Mouse (Mus musculus) kidney, postnatal 10 days (tissue): ENCODE data around the gene Fbxl5.

ENCODE experiments used
- DNase-seq: peaks from one replicate; pipeline ENCODE4 v3.0.0; 2021; ENCODE audit warnings: mixed read lengths

Fbxl5 gene

DNA sequence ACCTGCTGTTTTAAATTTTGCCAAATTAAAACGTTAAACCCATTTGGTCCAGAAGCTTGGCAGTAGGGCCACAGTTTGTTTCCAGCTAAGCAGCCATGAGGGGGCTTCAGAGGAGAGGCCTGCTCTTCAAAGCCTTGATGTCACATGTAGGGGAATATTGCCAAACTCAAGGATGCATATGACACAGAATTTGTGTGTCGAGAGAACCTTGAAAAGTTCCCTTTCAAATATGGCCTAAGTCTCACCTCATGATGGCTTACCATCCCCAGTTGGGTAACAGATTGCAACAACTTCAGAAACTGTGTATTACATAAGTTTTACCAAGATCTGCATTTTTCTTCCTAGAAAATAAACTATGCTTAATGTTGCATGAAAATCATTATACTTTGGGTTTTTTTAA, 5.4 kb upstream of the Fbxl5 start:
- no peak for DNase-seq

DNA sequence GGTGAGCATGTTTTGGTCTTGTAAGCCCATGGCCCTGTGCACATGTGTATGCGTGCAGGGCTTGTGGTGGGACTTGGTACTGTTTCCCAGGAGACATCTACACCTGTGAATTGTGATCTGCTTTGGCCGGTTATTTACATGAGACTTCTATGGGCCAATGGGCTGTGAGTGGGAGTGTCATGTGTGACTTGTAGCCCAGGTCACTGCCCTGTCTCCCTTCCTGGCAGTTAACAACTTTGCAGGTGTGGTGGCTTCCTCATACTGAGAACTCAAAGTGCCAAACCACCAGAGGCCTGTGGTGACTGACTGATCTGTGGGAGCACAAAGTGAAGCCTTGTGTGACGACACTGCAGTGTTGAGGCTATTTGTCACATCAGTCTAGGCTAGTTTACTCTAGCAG, 3.1 kb upstream of the Fbxl5 start:
- DNase-seq, result no peak

DNA sequence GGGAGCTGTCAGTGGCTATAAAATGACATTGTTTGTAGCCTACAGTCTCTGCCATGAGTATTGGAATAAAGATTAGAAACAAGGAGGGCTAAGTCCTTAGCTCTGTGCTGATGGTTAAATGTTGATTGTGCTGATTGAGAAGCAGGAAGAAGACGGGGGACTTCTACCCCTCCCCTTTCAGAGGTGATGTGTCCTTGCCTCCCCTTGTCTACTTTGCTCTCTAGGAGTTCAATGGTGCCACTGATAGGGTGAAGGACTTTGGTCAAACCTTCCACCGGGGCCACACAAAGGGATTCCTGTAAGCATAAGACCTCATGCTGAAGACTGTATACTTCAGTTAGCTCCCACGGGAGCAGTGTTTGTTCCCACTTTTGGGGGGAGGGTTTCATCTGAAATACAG, 1.4 kb upstream of the Fbxl5 start:
- no peak for DNase-seq

DNA sequence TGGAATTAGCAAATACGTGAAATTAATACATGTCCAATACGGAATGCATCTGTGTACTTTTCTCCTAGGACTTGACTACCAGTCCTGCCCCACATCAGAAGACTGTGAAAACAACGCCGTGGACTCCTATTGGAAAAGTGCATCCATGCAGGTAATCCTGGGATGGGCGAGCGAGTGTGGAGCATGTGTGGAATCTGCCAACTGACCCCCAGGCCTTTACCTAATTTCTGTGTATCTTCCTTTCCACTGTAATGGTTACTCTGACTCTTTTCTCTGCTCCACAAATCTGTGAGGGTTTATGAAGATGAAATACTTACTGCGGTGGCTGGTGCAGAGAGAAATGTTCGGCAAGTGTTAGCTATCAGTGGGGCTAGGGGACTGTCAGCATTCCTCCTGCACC, 761 bp upstream of the Fbxl5 start:
- DNase-seq, result no peak

DNA sequence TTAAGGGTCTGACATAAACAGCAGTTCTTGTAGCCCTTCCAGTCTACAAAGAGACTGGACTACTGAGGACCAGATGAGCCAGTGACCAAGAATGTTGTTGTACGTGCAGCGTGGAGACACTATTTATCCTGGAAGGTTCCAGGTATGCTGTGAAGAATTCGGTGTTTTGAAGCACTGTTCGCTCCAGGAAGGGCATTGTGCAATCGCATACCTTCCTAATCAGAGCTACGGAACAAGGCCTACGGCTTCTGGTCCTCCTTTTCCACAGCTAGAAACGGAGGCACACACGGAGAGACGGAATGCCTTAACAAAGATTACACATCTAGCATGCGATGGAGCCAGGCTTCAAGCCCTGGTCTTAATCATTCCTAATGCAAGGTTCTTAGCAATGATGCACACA, 653 bp downstream of the Fbxl5 start:
- no peak for DNase-seq

DNA sequence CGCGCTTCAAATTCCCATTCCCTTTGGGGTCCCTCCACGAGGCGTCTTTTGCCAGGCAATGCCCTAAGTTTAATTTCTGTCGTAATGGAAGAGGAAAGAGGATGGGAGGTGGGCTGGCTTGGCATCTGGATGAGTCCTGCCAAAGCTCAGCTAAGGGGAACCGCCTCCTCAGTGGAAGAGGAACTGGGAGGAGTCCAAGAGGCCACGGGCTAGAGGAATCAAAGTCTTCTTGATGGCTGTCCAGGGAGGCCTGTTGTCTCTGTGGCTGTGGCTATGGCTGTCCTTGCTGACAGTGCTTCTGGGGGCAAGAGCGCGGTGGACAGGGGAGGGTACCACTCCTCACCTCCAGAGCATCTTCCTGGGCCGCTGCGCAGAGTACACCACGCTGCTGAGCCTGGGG, 2.7 kb downstream of the Fbxl5 start, which contains the start of gene Bst1:
Bst1 (plus strand) TSS at position 191 of the 400 bp plus-strand sequence.
- peak; percentile 25 for DNase-seq

DNA sequence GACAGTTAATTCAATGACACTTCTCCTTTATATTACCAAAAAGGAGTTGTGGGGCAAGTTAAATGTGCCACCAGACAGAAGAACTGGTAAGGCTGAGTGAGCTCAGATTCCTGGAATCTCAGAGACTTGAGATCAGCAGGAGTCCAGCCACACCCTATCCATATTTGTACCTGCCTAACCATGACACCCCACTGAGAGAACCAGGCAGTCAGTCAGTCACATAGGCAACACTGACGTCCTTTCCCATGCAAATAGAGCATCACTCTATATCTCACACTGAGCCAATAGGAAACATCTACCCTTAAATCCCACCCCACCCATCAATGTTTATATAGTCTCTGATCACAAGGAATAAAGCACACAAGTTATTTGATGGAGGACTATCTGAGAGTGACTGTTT, 5.7 kb downstream of the Fbxl5 start:
- DNase-seq, result no peak

DNA sequence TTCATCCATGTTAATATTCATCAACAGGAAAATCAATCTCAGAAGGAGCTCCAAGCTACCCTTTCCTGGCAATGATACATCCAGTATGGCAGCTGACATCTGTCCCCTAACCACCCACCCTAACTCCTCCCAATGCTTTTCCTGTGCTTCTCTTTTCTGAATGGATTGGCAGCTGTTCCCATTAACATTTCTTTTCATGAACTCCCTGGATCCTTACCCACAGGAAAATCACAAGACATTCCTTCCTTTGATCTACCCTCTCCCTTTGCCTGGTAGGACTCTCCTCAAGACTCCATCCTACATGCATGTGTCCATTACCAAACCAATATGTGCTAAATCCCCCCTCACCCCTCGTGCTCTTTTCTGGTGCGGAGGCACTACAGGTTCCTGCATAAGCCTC, 6.9 kb downstream of the Fbxl5 start:
- DNase-seq, result no peak

DNA sequence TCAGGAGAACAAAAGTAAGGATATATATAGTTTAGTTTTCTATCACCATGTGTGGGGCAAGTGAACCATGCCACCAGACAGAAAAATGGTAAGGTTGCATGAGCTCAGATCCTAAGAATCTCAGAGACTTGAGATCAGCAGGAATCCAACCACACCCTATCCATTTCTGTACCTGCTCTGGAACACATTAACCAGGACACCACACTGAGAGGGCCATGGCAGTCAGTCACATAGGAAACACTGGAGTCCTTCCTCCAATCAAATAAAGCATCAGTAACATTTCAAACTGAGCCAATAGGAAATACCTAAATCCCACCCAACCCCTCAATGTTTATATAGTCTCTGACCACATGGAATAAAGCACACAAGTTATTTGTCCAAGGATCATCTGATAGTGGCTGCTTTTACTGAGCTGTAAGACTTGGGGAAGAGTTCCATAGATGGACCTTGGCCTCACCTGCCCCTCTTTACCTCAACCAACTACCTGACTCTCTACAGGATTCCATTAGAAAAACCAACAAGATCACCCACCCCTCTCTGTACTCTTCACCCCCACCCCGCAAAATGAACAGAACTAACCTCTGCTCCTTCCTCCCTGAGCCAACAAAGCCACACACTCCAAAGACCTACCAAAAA, 10.9 kb downstream of the Fbxl5 start:
- no peak for DNase-seq

DNA sequence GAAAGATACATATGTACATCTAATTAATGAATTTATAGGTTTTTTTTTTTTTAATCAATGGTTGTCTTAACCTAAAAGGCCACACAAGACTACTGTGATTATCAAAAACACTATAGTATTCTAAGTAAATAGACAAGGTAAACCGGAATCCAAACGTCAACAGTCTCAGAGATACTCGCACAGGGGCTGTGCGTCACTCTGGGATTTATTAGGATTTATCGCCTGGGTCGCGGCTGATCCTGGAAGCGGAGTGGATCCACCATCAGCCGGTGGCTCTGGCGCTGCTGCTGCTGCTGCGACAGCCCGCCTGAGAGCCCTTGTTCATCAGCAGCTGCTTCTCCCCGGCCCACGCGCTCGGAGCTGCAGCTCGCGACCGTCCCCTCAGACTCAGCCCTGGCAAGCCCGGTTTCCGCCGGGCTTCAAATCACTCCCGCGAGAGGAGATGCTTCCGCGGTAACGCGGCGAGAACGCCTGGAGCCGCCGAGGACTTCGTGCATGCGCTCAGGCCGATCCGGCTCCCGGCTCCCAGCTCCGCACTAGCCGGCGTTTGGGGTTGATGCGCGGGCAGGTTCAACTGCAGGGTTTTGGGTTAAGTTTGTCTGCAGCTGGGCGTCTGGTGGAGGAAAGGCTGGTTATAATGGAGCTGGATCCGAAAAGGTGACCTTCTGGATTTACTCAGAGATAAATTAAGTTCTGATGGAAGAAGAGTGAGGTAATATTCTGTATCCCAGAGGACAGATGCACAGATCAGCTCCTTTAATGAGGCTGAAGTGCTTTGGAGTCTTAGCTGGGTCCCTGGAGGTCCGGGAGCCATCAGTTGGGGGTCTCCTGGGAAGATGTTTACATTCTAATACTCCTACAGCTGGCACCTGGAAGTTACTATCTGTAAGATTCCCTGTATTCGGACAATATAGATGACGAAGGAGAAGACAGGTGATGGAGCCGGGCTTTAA, 13.4 kb downstream of the Fbxl5 start:
- DNase-seq, result peak; percentile 90

DNA sequence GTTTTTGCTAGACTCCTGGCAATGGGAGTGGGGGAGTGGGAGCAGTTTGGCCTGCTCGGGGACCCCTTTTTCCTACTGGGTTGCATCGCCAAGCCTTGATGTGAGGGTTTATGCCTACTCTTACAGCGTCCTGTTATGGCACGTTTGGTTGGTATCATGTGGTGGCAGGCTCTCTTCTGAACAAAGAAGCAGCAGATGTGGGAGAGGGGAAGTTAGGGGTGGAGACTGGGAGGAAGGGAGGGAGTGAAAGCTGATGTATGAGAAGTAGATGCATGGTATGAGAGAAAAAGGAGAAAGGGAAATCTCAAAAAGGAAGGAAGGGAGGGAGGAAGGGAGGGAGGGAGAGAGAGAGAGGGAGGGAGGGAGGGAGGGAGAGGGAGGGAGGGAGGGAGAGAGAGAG, 14.5 kb downstream of the Fbxl5 start:
- DNase-seq, result no peak

DNA sequence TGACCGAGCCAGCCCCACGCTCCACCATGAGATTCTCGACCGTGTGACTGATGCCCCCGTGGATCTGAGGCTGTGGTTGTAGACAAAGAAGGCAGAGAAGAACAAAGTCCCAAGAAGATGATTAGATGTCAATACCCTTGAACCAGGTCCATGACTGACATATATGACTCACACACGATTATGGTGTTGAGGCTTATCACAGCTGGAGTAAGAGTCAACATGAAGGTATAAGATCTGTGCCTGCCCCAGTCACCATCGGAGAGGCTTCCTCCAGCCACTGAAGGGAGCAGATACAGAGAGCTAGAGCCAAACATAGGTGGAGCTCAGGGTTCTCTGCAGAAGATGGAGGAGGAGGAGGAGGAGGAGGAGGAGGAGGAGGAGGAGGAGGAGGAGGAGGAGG, 15.1 kb downstream of the Fbxl5 start:
- no peak for DNase-seq

DNA sequence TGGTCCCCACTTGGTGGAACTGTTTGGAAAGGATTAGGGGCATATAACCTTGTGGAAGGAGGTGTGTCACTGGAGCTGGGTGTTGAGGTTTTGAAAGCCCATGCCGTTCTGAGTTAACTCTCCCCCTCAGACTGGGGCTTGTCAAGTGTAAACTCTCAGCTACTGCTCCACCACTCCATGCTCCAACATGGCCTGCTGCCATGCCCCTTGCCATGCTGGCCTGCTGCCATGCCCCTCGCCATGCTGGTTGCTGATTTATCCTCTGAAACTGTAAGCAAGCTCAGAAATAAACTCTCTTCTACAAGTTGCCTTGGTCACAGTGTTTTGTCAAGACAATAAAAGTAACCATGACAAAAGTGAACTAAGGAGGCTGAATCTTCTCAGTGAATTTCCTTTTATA, 16.0 kb downstream of the Fbxl5 start:
- no peak for DNase-seq

DNA sequence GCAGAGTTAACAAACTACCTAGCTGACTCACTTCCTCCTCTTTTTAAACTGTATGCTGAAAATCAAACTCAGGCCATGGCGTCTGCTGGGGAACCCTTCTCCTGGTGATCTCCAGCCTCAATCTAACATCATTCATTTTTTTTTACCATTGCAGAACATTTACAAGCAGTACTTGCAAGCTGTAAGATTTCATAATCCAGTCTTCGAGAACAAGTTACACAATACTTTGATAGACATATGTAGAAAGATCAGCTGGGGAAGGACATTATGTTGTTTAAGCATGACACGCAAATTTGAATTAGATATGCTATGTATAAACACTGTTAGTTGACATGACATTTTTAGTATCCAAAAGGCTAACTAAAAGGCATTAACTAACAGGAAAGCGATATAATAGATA, 19.6 kb downstream of the Fbxl5 start:
- no peak for DNase-seq

DNA sequence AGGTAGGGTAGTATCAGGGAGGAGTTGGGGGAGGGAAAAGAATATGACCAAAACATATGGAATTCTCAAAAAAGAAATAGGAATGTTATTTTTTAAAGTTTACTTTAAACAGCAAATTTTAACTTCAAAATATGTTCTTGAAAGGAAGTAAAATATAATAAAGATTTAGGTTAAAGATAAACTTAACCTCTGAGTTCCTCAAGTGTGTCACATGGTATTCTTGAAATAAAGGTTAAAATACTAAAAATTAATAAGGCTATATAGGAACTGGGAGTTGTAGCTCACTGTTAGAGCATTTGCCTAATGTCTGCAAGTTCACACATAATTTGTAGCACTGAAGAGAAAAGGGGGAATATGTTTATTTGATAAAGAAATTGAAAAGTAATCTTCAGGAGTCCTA, 20.2 kb downstream of the Fbxl5 start:
- no peak for DNase-seq

DNA sequence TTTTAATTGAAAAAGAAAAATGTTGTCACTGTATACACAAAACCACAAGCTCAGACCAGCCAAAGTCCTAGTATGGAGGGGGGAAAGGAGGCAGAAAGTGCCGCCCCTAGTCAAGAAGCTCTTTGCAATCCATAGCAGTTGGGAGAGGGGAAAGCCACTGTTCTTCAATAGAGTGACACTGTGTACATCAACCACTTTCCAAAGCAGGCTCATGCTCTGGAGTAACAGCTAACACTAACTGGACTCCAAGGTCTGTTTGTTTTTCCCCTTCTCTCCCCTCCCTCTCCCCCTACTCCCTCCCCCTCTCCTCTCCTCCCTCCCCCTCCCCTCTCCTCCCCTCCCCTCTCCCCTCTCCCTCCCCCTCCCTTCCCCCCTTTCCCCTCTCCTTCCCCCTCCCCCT, 20.7 kb downstream of the Fbxl5 start:
- DNase-seq, result no peak

DNA sequence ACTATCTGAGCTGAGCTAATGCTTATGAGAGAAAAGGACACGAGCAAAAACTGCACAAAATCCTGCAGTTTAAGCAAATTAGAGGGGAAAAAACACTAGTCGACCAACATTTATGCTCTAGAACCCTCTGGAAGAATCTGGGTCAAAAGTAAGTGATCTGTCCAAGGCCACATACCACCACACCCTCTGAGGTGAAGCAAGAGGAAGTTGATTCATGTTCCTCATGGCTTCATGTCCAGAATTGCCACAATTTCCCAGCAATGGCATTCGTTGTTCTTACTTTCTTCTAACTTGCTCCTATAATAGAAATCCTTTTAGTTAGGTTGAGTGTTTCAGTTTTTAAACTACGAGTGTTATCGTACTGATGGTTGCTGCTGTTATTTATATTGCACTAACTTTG, 21.9 kb downstream of the Fbxl5 start:
- DNase-seq, result no peak

DNA sequence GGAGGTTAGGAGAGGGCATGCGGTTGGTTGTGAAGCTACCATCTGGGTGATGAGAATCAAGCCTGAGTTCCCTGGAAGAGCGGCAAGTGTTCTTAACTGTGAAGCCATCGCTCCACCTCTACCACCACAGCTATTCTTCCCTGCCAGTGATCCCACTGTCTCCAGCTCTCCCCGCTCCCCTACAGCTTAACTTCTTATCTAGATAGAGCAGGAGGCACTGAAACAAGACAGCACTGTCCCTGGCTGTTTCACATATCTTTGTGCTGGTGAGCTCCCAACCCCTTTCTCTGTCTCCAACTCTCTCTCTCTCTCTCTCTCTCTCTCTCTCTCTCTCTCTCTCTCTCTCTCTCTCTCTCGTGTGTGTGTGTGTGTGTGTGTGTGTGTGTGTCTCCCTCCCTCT, 29.1 kb downstream of the Fbxl5 start:
- DNase-seq, result no peak

DNA sequence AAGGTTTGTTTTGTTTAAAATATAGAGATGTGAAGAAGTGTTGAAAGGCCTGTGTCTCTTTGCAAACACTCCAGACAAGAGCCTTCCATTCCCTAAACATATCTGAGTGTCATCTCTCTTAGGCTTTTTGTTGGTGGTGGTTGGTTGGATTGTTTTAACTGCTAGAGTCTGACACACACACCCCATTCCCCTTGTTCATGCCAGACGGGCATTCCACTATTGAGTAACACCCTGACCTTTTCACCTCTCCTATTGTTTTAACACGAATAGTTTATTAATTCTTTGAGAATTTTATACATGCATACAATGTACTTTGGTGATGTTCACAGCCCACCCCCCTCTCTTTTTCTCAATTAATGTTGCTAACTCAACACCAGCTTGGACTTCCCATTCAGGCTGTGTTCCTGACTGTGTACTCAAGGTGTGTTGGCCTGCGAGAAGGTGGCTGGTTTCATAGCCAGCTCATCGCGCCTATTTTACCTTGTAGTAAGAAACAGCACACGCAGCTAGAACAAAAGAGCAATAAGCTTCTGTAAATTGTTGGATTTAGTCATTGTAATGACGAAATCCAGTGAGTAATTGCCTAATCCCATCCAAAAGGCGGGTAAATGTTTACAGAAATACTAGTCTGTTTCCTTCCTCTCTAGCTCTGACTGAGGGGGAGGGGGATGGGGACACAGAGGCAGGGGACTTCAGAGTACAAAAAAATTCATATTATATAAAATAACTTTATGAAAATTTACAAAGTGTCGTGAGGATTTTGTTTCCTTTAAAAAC, 33.3 kb downstream of the Fbxl5 start:
- no peak for DNase-seq

DNA sequence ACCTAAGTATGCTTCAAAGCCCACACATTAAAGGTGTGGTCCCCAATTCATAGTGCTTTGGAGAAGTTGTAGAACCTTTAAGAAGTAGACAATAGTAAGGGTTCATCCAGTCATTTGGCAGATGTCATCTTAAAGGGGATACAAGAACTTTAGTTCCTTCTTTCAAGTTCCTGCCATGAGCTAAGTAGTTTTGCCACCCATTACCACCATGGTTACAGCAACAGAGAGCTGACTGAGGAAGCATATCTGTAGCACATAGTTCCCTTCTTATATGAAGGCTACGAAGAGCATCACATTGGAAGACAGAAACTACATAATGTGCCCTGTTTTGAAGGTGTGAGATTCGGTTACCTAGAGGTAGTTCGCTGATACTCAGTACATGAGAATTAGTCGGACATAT, 34.8 kb downstream of the Fbxl5 start:
- DNase-seq, result no peak

DNA sequence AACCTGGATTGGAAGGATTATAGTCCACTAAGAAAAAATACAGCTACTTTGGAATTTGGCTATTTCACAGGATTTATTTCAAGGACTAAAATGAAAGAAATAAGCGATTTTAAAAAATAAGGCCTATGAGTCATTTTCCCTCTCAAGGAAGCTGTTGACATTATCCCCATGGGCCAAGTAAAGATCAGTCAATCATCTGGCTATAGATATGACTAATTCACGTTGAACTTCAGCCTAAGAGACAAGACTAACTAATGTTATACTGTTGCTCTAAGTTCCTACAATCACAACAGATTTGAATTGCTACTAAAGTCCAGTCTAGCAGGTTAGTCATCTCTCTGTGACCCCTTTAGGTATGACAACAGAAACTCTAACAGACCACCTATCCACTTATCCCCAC, 37.4 kb downstream of the Fbxl5 start:
- DNase-seq, result no peak

DNA sequence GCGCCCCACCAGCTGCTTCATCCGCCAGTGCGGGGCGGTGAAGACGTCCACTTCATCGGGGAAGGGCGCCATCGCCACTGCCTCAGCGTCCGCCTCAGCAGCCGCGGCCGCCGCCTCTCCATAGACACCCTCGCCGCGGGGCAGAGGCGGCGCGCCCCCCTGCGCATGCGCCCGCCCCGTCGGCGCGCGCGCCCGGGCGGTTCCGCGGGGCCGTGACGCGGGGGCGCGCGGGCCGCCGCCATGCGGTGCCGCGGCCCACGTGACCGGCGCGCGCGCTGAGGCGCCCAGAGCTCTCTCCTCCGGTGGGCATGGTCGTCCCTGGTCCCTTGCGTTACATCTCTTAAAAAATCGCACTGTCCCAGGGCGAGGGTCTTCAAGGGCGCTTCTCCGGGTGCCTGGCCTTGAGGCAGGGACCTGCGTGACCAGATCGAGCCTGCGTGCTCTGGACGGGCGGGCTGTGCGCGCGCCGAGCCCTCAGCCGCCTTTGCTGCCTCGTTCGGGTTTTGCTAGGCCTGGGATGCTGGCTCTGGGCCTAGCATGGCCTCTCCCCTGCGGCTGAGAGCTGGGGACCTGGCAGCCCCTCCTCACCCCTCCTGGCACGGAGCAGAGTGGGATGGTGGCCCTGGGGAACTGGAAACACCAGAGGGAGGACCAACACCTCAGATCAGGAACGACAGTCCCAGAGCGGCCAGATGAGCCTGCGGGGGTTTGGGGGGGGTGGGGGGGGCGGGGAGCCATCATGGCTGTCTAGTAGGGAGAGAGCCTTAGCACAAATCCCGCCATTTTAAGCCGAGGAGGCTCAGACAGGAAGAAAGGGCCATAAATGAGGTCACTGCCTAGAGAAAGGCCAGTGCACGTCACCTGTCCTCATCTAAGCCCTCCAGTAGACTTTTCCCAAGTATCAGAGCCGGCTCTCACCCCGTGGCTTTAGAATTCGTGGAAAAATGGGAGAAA, 39.2 kb downstream of the Fbxl5 start:
- peak; percentile 89 for DNase-seq
